Mouse (Mus musculus) lung, postnatal 0 days (tissue): ENCODE results near the gene Amot. TPM values are rescaled to one million over a fixed set of nuclear protein-coding genes. Genes with fewer than 3 reads are reported as not detected.

ENCODE experiments used
- ATAC-seq: fragments of 200-750 bp; cut with Nextera tagmentation; 2 replicates; pipeline ENCODE4 v1.8.0; 2017; ENCODE audit warnings: moderate library complexity
- DNase-seq: peaks from one replicate; pipeline ENCODE4 v3.0.0-alpha.2; 2016; ENCODE audit warnings: low spot score
- H3K27ac ChIP-seq: fragments of 300-500 bp; sonication (generic); 2 replicates; pipeline ENCODE4 v1.5.1; 2014; ENCODE audit warnings: antibody characterized with exemption, mild to moderate bottlenecking, low read length, mixed read lengths
- H3K27me3 ChIP-seq: fragments of 300-500 bp; sonication (generic); replicated peaks from 2 replicates; pipeline ENCODE4 v1.6.1; 2014; ENCODE audit warnings: low read length, mixed read lengths; ENCODE audit not compliant: insufficient read depth
- H3K36me3 ChIP-seq: fragments of 300-500 bp; sonication (generic); 2 replicates; pipeline ENCODE4 v1.6.1; 2014; ENCODE audit warnings: low read length, mixed read lengths; ENCODE audit not compliant: insufficient read depth
- H3K4me1 ChIP-seq: fragments of 300-500 bp; sonication (generic); 2 replicates; pipeline ENCODE4 v1.6.1; 2014; ENCODE audit warnings: antibody characterized with exemption, low read depth, low read length, mixed read lengths; ENCODE audit not compliant: insufficient read depth
- H3K4me2 ChIP-seq: fragments of 300-500 bp; sonication (generic); replicated peaks from 2 replicates; pipeline ENCODE4 v1.6.1; 2014; ENCODE audit warnings: low read depth, mild to moderate bottlenecking, low read length, moderate library complexity, mixed read lengths
- H3K4me3 ChIP-seq: fragments of 300-500 bp; sonication (generic); 2 replicates; pipeline ENCODE4 v1.5.1; 2014; ENCODE audit warnings: low read depth, low read length
- H3K9ac ChIP-seq: fragments of 300-500 bp; sonication (generic); replicated peaks from 2 replicates; pipeline ENCODE4 v1.6.1; 2014; ENCODE audit warnings: low read depth, mild to moderate bottlenecking
- H3K9me3 ChIP-seq: fragments of 300-500 bp; sonication (generic); 2 replicates; pipeline ENCODE4 v1.6.1; 2016; ENCODE audit warnings: low read length, mixed read lengths
- CTCF ChIP-seq: IDR thresholded peaks from 2 replicates; pipeline ENCODE4 v1.5.1; 2016; ENCODE audit warnings: antibody characterized with exemption, mild to moderate bottlenecking
- EP300 ChIP-seq: IDR thresholded peaks from 2 replicates; pipeline ENCODE4 v1.6.1; 2016; ENCODE audit warnings: antibody characterized with exemption, mild to moderate bottlenecking, control low read depth
- WGBS: fragments of 180-500 bp; shearing (Covaris S2); extraction: QIAGEN DNeasy Blood & Tissue Kit; methylation state at CpG from one replicate; pipeline ENCODE4 v1.1.7; 2014; 5-methylcytosine and 5-hydroxymethylcytosine counted together
- polyA plus RNA-seq: library from polyadenylated mRNA; unstranded; fragments of >200 nt; fragmentation: Nextera tagmentation; extraction: Ambion mirVana; gene quantifications from 2 replicates; pipeline ENCODE4 v1.2.1, GENCODE M21; 2015

Gene Amot
- polyA plus RNA-seq, 1 experiment from 2014 or later: 2.6 TPM

DNA sequence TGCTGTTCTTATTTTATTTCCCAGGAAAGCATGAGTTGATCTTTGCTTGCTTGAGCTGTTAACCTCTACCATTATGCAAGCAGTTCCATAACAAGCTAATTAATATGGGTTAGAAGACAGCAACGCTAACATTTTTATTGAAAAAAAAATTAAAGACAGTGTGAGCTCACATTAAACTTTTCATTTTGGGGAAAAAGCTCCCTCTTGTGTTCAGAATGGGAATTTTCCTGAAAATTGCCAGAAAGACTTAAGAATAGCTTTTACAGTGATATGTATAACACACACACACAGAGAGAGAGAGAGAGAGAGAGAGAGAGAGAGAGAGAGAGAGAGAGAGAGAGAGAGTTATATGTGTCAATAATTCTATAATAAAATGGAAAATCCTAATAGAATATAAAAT lies 105.7 kb downstream of the Amot start:
- no peak for ATAC-seq
- H3K4me1 ChIP-seq: no peaks in the 10 kb centered on the region
- no peak overlapping the region for H3K4me3 ChIP-seq
- H3K36me3 ChIP-seq: no peaks in the 10 kb centered on the region
- no peaks in the 10 kb centered on the region for H3K9me3 ChIP-seq
- WGBS: 17% methylated on average over 1 of the region's 1 CpGs
- no peak overlapping the region for H3K9ac ChIP-seq
- DNase-seq: no peak
- H3K27ac ChIP-seq: no peak overlapping the region
- H3K27me3 ChIP-seq: no peaks in the 10 kb centered on the region
- TF ChIP-seq CTCF (peak; percentile 46), EP300 (no peak)
- no peak overlapping the region for H3K4me2 ChIP-seq

Other genes starting within 250 kb of the Amot start
- 0.07 and 0.12 TPM in 2 replicates for gene Lhfpl1, start 156.1 kb downstream of the Amot start, polyA plus RNA-seq